Mouse (Mus musculus) E14TG2a.4 (cell line): ENCODE results near the gene Olfr1271.

Experiments
- CTCF ChIP-seq: conservative IDR thresholded peaks from 2 replicates; pipeline ENCODE4 v1.5.1; 2014; ENCODE audit warnings: low read length
- NANOG ChIP-seq: IDR thresholded peaks from 2 replicates; pipeline ENCODE4 v1.6.1; 2014; ENCODE audit warnings: borderline replicate concordance, low read length, mixed read lengths

GRCm38 (mm10) chr2:90257492-90257891 lies 13.3 kb downstream of the Olfr1271 start, which contains the start of gene Olfr142:
- TF ChIP-seq CTCF (no peak), NANOG (no peak)
